Mouse (Mus musculus): ENCODE measurements around the gene Mab21l3.
"Not testable (repeated sequence)": the region's sequence is repeated elsewhere in the genome, so short reads cannot be mapped to it uniquely, and the experiment has no call there.

Gene Mab21l3

GRCm38 (mm10) chr3:101842372-101843094, 6.2 kb downstream of the Mab21l3 start:
- DNase-seq (ENCODE audit: low spot score in 2 of 2): no peak

DNA sequence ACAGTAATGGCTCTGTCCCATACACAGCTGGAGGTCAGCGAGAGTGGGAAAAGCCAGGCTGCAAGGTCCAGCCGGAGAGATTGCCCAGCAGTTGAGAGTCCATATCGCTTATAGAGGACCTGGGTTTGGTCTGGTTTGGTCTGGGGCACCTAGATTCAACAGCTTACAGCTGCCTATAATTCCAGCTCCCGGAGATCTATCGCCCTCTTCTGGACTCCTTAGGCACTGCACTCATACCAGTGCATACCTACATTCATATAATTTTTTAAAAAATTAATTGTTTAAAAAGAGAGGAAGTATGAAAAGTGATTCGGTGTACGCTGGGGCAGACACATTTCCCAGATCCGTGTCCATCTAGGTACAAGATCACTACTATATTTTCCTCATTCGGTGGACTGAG, 9.4 kb downstream of the Mab21l3 start:
- no peak for DNase-seq (ENCODE audit: low spot score in 2 of 2)

DNA sequence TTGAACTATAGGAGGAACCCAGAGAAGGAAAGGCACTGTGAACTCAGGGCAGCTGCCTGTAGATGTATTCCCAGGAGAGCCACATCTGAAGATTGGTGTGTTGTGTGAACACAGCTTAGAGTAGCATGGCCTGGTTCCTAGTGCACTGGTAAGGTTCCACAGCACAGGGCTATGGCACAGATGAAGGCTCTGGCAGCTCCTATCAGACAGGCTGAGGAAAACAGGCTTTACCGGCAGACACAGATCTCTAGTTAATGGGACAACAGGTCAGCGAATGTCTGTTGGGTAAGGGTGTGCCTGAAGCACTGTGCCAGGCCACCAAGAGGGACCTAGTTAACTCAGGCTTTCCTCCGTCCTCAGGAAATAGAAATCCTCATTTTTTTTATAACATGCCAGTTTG, 11.8 kb downstream of the Mab21l3 start:
- no peak for DNase-seq (ENCODE audit: low spot score in 2 of 2)

GRCm38 (mm10) chr3:101836532-101836931, 12.2 kb downstream of the Mab21l3 start:
- DNase-seq (ENCODE audit: low spot score in 2 of 2): no peak

DNA sequence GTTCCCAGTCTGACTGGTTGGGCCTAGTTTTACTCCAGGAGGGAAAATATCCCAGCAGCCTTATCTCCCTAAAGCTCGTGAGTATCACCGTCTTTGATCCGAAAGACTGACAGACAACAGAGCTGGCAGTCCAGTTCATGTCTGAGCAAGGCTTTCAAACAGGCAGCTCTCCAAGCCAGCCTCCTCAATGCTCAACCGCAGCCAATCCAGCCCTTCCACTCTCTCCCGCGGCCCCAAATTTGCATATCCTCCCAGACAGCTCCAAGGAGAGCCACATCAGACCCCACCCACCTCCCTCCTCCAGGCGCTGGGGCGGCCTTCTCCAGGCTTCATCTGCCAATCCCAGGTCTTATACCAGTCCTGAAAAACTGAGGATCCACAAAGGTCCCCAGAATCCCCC, 12.7 kb downstream of the Mab21l3 start:
- DNase-seq (ENCODE audit: low spot score in 2 of 2): peak in 1 of 2 experiments; percentile 39

- no peak for DNase-seq (ENCODE audit: low spot score in 2 of 2)
These were observed 17.4 kb downstream of the Mab21l3 start for GRCm38 (mm10) chr3:101831189-101831858.

GRCm38 (mm10) chr3:101829881-101830616, 18.7 kb downstream of the Mab21l3 start:
- DNase-seq (ENCODE audit: low spot score in 2 of 2): no peak

GRCm38 (mm10) chr3:101828595-101828994, 20.2 kb downstream of the Mab21l3 start:
- DNase-seq (ENCODE audit: low spot score in 2 of 2): no peak

DNA sequence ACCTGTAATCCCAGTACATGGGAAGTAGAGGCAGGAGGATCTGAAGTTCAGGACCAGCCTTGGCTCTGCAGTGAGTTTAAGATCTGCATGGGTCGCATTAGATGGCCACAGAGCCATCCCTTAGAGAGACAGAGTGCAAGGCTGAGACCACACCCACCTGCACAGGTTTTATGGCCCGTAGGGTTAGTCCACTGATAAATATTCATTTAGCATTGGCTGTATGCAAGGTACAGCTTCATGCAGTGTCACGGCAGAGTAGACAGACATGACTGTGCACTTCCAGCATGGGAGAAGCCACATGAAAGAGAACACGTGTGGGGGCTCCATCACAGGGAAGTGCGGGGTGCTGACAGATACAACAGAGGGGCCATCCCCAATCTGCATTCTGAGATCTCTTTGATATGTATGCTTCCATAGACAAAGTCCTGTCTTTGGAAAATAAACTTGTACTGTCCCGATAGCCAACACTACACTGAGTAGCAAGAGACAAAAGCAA, 21.5 kb downstream of the Mab21l3 start:
- no peak for DNase-seq (ENCODE audit: low spot score in 2 of 2)

DNA sequence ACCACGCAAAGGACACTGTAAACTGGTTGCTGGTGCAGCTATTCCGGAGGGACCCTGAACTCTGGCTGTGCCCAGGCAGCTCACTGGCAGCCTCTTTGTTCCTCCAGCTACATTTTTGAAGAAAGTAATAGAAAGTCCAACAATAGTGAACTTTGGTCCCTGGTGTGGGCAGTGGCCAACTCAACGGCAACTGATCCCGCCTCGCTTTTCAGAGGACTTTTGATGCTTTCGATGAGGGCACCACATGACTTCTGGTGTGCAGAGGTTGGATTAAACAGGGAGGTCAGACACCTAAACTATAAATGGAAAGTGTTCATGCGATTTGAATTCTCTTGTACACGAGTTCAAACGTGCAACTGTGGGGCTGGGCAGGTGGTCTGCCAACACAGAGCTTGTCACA, 24.4 kb downstream of the Mab21l3 start:
- DNase-seq (ENCODE audit: low spot score in 2 of 2): no peak

- no peak for DNase-seq (ENCODE audit: low spot score in 2 of 2)
These were observed 26.7 kb downstream of the Mab21l3 start for GRCm38 (mm10) chr3:101822052-101822451.

DNA sequence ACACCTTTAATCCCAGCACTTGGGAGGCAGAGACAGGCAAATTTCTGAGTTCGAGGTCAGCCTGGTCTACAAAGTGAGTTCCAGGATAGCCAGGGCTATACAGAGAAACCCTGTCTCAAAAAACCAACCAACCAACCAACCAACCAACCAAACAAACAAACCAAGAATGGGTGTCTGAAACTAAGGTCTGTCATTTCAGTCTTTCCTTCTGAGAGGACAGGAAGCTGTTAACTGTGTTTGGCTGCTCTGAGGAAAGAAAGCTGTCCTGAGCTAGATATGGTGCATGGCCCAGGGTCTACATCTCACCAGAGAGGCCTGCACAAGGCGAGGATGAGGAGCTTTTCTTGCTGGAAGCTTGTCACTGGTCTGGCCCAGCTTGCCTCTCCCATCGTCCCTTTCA, 28.1 kb downstream of the Mab21l3 start:
- not testable (repeated sequence) for DNase-seq (ENCODE audit: low spot score in 2 of 2)

- no peak for DNase-seq (ENCODE audit: low spot score in 2 of 2)
These were observed 32.8 kb downstream of the Mab21l3 start for GRCm38 (mm10) chr3:101816006-101816405.

GRCm38 (mm10) chr3:101814790-101815189, 34.0 kb downstream of the Mab21l3 start:
- no peak for DNase-seq (ENCODE audit: low spot score in 2 of 2)

GRCm38 (mm10) chr3:101812341-101812962, 36.3 kb downstream of the Mab21l3 start:
- DNase-seq (ENCODE audit: low spot score in 2 of 2): peak; percentile 53 to 71

DNA sequence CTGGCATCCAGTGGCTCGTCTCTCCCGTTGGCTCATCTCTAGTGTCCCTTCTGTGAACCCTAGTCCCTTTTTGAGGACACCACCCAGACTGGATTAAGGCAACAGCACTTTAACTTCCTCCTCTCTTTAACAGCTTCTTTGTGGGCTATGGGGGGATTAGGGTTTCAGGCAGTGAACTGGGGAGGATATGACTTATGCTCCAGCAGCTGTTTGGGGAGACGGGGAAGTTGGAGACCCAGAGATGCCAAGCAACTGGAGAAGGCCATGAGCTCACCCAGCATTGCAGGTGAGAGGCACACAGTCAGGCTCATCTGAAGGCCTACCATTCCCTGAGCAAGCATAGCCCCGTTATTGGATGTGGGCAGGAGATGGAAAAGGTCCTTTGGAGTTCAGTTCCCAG, 36.8 kb downstream of the Mab21l3 start:
- DNase-seq (ENCODE audit: low spot score in 2 of 2): no peak

DNA sequence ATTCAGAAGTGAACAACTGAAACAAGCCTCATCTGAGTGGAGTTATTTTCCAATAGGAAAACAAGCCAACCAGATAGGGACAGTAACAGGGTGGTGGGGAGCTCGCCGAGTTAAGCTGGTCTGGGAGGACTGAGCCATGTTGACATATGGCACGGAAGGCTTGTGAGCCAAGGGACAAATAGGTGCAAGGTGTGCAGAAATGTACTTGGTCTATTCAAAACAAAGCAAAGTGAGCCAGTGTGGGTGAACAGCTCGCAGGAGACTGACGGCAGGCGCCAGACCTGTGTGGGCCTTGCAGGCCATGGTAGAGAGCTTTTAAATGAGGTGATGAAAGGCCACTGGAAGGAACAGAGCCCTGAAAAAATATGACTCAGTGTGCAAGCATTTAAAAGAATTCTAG, 41.1 kb downstream of the Mab21l3 start:
- no peak for DNase-seq (ENCODE audit: low spot score in 2 of 2)

GRCm38 (mm10) chr3:101806941-101807340, 41.8 kb downstream of the Mab21l3 start:
- peak in 1 of 2 experiments; percentile 36 for DNase-seq (ENCODE audit: low spot score in 2 of 2)

- peak; percentile 94 for DNase-seq (ENCODE audit: low spot score in 2 of 2)
These were observed 42.6 kb downstream of the Mab21l3 start for GRCm38 (mm10) chr3:101806149-101806548.

GRCm38 (mm10) chr3:101805562-101806004, 43.2 kb downstream of the Mab21l3 start:
- DNase-seq (ENCODE audit: low spot score in 2 of 2): no peak

- DNase-seq (ENCODE audit: low spot score in 2 of 2): no peak
These were observed 43.7 kb downstream of the Mab21l3 start for GRCm38 (mm10) chr3:101804971-101805561.
